Mouse (Mus musculus): Measurements from ENCODE around the gene Sdcbp2. TPM values are rescaled to one million over a fixed set of nuclear protein-coding genes. Genes with fewer than 3 reads are reported as not detected.

Sdcbp2 gene
- polyA plus RNA-seq, 1 experiment from 2014 or later, result not detected

GRCm38 (mm10) chr2:151632159-151632814 lies 59.9 kb downstream of the Sdcbp2 start, which contains the start of gene Snph:
Gene Snph (minus strand): TSS chr2:151632593.
- H3K4me1 ChIP-seq (replicated peaks; ENCODE audit: control insufficient read depth, insufficient read depth, low read length), result no peaks in the 10 kb centered on the region
- no peak within 1 kb of the TSS for H3K27ac ChIP-seq (ENCODE audit: low read depth, low read length)
- H3K36me3 ChIP-seq (ENCODE audit: control insufficient read depth, insufficient read depth, low read length), result no peaks in the 10 kb centered on the region
- H3K27me3 ChIP-seq (replicated peaks; ENCODE audit: control insufficient read depth, insufficient read depth, low read length), result peaks cover 41% of the 10 kb centered on the region
- 3% methylated on average over 45 of the region's 47 CpGs for WGBS
- ATAC-seq (replicated peaks; ENCODE audit: low FRiP score) (peak; percentile 31), DNase-seq (ENCODE audit: low spot score) (peak; percentile 45)
- H3K9me3 ChIP-seq (ENCODE audit: control insufficient read depth, low read length), result no peaks in the 10 kb centered on the region
- H3K9ac ChIP-seq (ENCODE audit: low read depth, low read length), result peak within 1 kb of the TSS; percentile 40
- H3K4me3 ChIP-seq (ENCODE audit: low read depth, low read length), result peak within 1 kb of the TSS; percentile 52
- peak within 1 kb of the TSS; percentile 87 for H3K4me2 ChIP-seq

GRCm38 (mm10) chr2:151632982-151633381 lies 60.6 kb downstream of the Sdcbp2 start:
- H3K27ac ChIP-seq (ENCODE audit: low read depth, low read length), result no peak overlapping the region
- 45% methylated on average over 5 of the region's 5 CpGs for WGBS
- H3K4me3 ChIP-seq (ENCODE audit: low read depth, low read length), result no peak overlapping the region
- no peak overlapping the region for H3K9ac ChIP-seq (ENCODE audit: low read depth, low read length)
- H3K4me2 ChIP-seq, result no peak overlapping the region
- H3K36me3 ChIP-seq (ENCODE audit: control insufficient read depth, insufficient read depth, low read length), result no peaks in the 10 kb centered on the region
- ATAC-seq (replicated peaks; ENCODE audit: low FRiP score) (no peak), DNase-seq (ENCODE audit: low spot score) (no peak)
- no peaks in the 10 kb centered on the region for H3K9me3 ChIP-seq (ENCODE audit: control insufficient read depth, low read length)
- peaks cover 41% of the 10 kb centered on the region for H3K27me3 ChIP-seq (replicated peaks; ENCODE audit: control insufficient read depth, insufficient read depth, low read length)
- H3K4me1 ChIP-seq (replicated peaks; ENCODE audit: control insufficient read depth, insufficient read depth, low read length), result no peaks in the 10 kb centered on the region

DNA sequence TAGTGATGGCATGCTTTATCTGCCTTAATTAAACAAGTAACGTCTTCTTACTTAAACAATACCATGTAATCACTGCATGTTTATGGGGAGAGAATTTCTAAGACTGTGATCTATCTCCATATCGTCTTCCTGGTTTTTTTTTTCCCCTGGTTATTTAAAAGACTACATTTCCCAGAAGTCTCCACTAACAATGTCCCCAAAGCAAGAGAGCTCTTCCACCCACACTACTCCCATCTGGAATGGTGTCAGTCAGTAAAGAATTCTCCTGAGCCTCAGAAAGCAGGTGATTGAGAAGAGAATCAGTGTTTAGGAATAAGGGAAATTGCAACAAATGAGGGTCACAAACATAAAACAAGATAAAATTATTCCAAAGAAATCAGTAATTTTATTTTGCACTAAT lies 62.5 kb downstream of the Sdcbp2 start:
- no peaks in the 10 kb centered on the region for H3K36me3 ChIP-seq (ENCODE audit: control insufficient read depth, insufficient read depth, low read length)
- H3K4me3 ChIP-seq (ENCODE audit: low read depth, low read length), result no peak overlapping the region
- no peaks in the 10 kb centered on the region for H3K9me3 ChIP-seq (ENCODE audit: control insufficient read depth, low read length)
- ATAC-seq (replicated peaks; ENCODE audit: low FRiP score), result no peak
- H3K9ac ChIP-seq (ENCODE audit: low read depth, low read length), result no peak overlapping the region
- no peak overlapping the region for H3K4me2 ChIP-seq
- WGBS, result 31% methylated on average over 2 of the region's 2 CpGs
- H3K27ac ChIP-seq (ENCODE audit: low read depth, low read length), result no peak overlapping the region
- no peaks in the 10 kb centered on the region for H3K4me1 ChIP-seq (replicated peaks; ENCODE audit: control insufficient read depth, insufficient read depth, low read length)
- no peak for DNase-seq (ENCODE audit: low spot score)
- H3K27me3 ChIP-seq (replicated peaks; ENCODE audit: control insufficient read depth, insufficient read depth, low read length), result peaks cover 38% of the 10 kb centered on the region

- Histone ChIP-seq H3K4me1 (replicated peaks; ENCODE audit: control insufficient read depth, insufficient read depth, low read length) (no peaks in the 10 kb centered on the region), H3K27me3 (replicated peaks; ENCODE audit: control insufficient read depth, insufficient read depth, low read length) (peaks cover 36% of the 10 kb centered on the region), H3K27ac (ENCODE audit: low read depth, low read length) (no peak overlapping the region), H3K9ac (ENCODE audit: low read depth, low read length) (no peak overlapping the region), H3K36me3 (ENCODE audit: control insufficient read depth, insufficient read depth, low read length) (no peaks in the 10 kb centered on the region), H3K4me3 (ENCODE audit: low read depth, low read length) (no peak overlapping the region), H3K4me2 (no peak overlapping the region), H3K9me3 (ENCODE audit: control insufficient read depth, low read length) (no peaks in the 10 kb centered on the region)
- ATAC-seq (replicated peaks; ENCODE audit: low FRiP score) (no peak), DNase-seq (ENCODE audit: low spot score) (no peak)
- WGBS, result 67% methylated on average over 9 of the region's 9 CpGs
Measured at GRCm38 (mm10) chr2:151635362-151636014, 63.1 kb downstream of the Sdcbp2 start.

DNA sequence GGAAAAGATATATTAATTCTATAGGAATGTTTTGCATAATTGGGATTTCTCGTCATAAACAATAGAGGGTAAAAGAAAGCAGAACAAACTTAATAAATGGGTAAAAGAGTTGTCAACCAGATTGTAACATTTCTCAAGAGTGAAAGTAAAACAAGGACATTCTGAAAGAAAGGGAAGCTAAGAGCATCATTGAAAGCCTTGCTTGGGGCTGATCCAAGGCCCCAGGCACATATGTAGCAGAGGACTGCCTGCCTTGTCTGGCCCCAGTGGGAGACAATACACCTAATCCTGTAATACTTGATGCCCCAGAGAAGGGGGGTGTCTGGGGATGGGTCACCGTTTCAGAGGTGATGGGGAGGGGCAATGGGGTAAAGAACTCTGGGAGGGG lies 63.6 kb downstream of the Sdcbp2 start:
- H3K4me2 ChIP-seq, result no peak overlapping the region
- no peaks in the 10 kb centered on the region for H3K4me1 ChIP-seq (replicated peaks; ENCODE audit: control insufficient read depth, insufficient read depth, low read length)
- H3K9ac ChIP-seq (ENCODE audit: low read depth, low read length), result no peak overlapping the region
- H3K36me3 ChIP-seq (ENCODE audit: control insufficient read depth, insufficient read depth, low read length), result no peaks in the 10 kb centered on the region
- H3K4me3 ChIP-seq (ENCODE audit: low read depth, low read length), result no peak overlapping the region
- H3K27me3 ChIP-seq (replicated peaks; ENCODE audit: control insufficient read depth, insufficient read depth, low read length), result peaks cover 31% of the 10 kb centered on the region
- H3K27ac ChIP-seq (ENCODE audit: low read depth, low read length), result no peak overlapping the region
- 79% methylated on average over 2 of the region's 2 CpGs for WGBS
- ATAC-seq (replicated peaks; ENCODE audit: low FRiP score) (no peak), DNase-seq (ENCODE audit: low spot score) (no peak)
- no peaks in the 10 kb centered on the region for H3K9me3 ChIP-seq (ENCODE audit: control insufficient read depth, low read length)

Other genes starting within 250 kb of the Sdcbp2 start
- not detected in 2 replicates for gene 4921509C19Rik, start 96.5 kb upstream of the Sdcbp2 start, polyA plus RNA-seq (2014; fragmentation: Nextera tagmentation; extraction: Ambion mirVana)
- gene Nsfl1c, start 78.4 kb upstream of the Sdcbp2 start, polyA plus RNA-seq (2014; fragmentation: Nextera tagmentation; extraction: Ambion mirVana), result 193 and 198 TPM in 2 replicates
- 428 and 455 TPM in 2 replicates for gene Fkbp1a, start 30.1 kb upstream of the Sdcbp2 start, polyA plus RNA-seq (2014; fragmentation: Nextera tagmentation; extraction: Ambion mirVana)
- 0.36 and 0.56 TPM in 2 replicates for gene Snph, start 60.0 kb downstream of the Sdcbp2 start, polyA plus RNA-seq (2014; fragmentation: Nextera tagmentation; extraction: Ambion mirVana)
- gene Rad21l, start 95.9 kb downstream of the Sdcbp2 start, polyA plus RNA-seq (2014; fragmentation: Nextera tagmentation; extraction: Ambion mirVana), result not detected in 2 replicates
- gene Tmem74b, start 129.4 kb downstream of the Sdcbp2 start, polyA plus RNA-seq (2014; fragmentation: Nextera tagmentation; extraction: Ambion mirVana), result 0.32 and 0.62 TPM in 2 replicates
- 61.4 and 63.8 TPM in 2 replicates for gene Psmf1, start 171.6 kb downstream of the Sdcbp2 start, polyA plus RNA-seq (2014; fragmentation: Nextera tagmentation; extraction: Ambion mirVana)

All from liver, embryonic 11.5 days (tissue).